Mouse (Mus musculus): ENCODE data around the gene Ppan. TPM values are rescaled to one million over a fixed set of nuclear protein-coding genes. Genes with fewer than 3 reads are reported as not detected.

Ppan gene
- total RNA-seq (2021) = 10 to 100 TPM; 18.6 to 23.9 TPM

- intact Hi-C loops (cut with DNase I) = no loop called here
- peak; percentile 95 to 97 for DNase-seq (ENCODE audit: low spot score in 2 of 2)
Measured at GRCm38 (mm10) chr9:20887704-20888385, at the start of gene Ppan. Gene Ppan, plus strand, starts transcription at chr9:20888175.

GRCm38 (mm10) chr9:20838931-20839330, 49.0 kb upstream of the Ppan start:
- no peak for DNase-seq (ENCODE audit: low spot score in 2 of 2)
- intact Hi-C loops (cut with DNase I) = no loop called here

GRCm38 (mm10) chr9:20842211-20842610, 45.8 kb upstream of the Ppan start:
- intact Hi-C loops (cut with DNase I) = no loop called here
- no peak for DNase-seq (ENCODE audit: low spot score in 2 of 2)

GRCm38 (mm10) chr9:20842670-20843069, 45.3 kb upstream of the Ppan start:
- DNase-seq (ENCODE audit: low spot score in 2 of 2) = no peak
- intact Hi-C loops (cut with DNase I) = no loop called here

GRCm38 (mm10) chr9:20850179-20850578, 37.8 kb upstream of the Ppan start:
- intact Hi-C loops (cut with DNase I) = no loop called here
- no peak for DNase-seq (ENCODE audit: low spot score in 2 of 2)

GRCm38 (mm10) chr9:20857131-20857530, 30.8 kb upstream of the Ppan start:
- intact Hi-C loops (cut with DNase I) = no loop called here
- DNase-seq (ENCODE audit: low spot score in 2 of 2) = no peak

GRCm38 (mm10) chr9:20859926-20860325, 28.0 kb upstream of the Ppan start:
- DNase-seq (ENCODE audit: low spot score in 2 of 2) = no peak

GRCm38 (mm10) chr9:20861821-20862220, 26.2 kb upstream of the Ppan start:
- DNase-seq (ENCODE audit: low spot score in 2 of 2) = no peak
- intact Hi-C loops (cut with DNase I) = no loop called here

More at GRCm38 (mm10) chr9:20859926-20860325, 28.0 kb upstream of the Ppan start:
- intact Hi-C loops (cut with DNase I) = no loop called here

- DNase-seq (ENCODE audit: low spot score in 2 of 2) = no peak
- intact Hi-C loops (cut with DNase I) = no loop called here
Measured at GRCm38 (mm10) chr9:20862225-20862624, 25.8 kb upstream of the Ppan start.

GRCm38 (mm10) chr9:20866879-20867278, 21.1 kb upstream of the Ppan start:
- no peak for DNase-seq (ENCODE audit: low spot score in 2 of 2)
- intact Hi-C loops (cut with DNase I) = no loop called here

- peak; percentile 82 to 84 for DNase-seq (ENCODE audit: low spot score in 2 of 2)
- intact Hi-C loops (cut with DNase I) = no loop called here
Measured at GRCm38 (mm10) chr9:20868448-20869001, 19.4 kb upstream of the Ppan start, which contains the start of gene A230050P20Rik. Gene A230050P20Rik, plus strand, starts transcription at chr9:20868642.

GRCm38 (mm10) chr9:20869246-20869645, 18.7 kb upstream of the Ppan start:
- DNase-seq (ENCODE audit: low spot score in 2 of 2) = no peak
- intact Hi-C loops (cut with DNase I) = no loop called here

- DNase-seq (ENCODE audit: low spot score in 2 of 2) = no peak
- intact Hi-C loops (cut with DNase I) = no loop called here
Measured at GRCm38 (mm10) chr9:20870211-20871173, 17.5 kb upstream of the Ppan start.

GRCm38 (mm10) chr9:20872991-20873390, 15.0 kb upstream of the Ppan start:
- no peak for DNase-seq (ENCODE audit: low spot score in 2 of 2)
- intact Hi-C loops (cut with DNase I) = no loop called here

- DNase-seq (ENCODE audit: low spot score in 2 of 2) = no peak
- intact Hi-C loops (cut with DNase I) = no loop called here
Measured at GRCm38 (mm10) chr9:20873521-20873920, 14.5 kb upstream of the Ppan start.

- intact Hi-C loops (cut with DNase I) = no loop called here
- peak in 1 of 2 experiments; percentile 62 for DNase-seq (ENCODE audit: low spot score in 2 of 2)
Measured at GRCm38 (mm10) chr9:20875021-20875790, 12.8 kb upstream of the Ppan start.

GRCm38 (mm10) chr9:20876318-20877117, 11.5 kb upstream of the Ppan start:
- intact Hi-C loops (cut with DNase I) = no loop called here
- no peak for DNase-seq (ENCODE audit: low spot score in 2 of 2)

GRCm38 (mm10) chr9:20877118-20878040, 10.6 kb upstream of the Ppan start:
- DNase-seq (ENCODE audit: low spot score in 2 of 2) = no peak
- intact Hi-C loops (cut with DNase I) = no loop called here

Measured in left cerebral cortex, postnatal 36 days (tissue).